Mouse (Mus musculus) stomach, postnatal 0 days (tissue): ENCODE measurements around the gene Mkrn2.

ENCODE experiments used
- CTCF ChIP-seq: IDR thresholded peaks from 2 replicates; pipeline ENCODE4 v1.5.1; 2016; ENCODE audit warnings: antibody characterized with exemption, low read depth, mild to moderate bottlenecking, moderate library complexity
- EP300 ChIP-seq: optimal IDR thresholded peaks from 2 replicates; pipeline ENCODE3; 2016; ENCODE audit warnings: antibody characterized with exemption

DNA sequence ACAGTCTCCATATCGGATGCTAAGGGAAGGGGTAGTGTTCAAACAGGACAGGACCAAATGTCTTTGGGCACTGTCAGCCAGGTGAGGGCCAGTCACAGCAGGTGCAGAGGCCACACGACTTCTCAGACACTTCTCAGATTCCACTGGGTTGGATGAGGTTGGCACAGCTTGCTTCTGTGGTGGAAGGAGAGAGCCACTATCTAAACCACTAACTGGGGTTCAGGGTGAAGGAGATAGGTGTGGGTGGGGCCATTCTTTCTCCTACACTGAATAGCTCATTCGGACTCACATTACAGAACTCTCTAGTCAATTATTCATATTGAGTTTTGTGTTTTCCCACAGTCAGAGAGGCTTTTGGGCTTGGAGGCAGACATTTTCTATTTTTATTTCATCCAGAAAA lies 6.0 kb upstream of the Mkrn2 start:
- no peak for TF ChIP-seq EP300
- TF ChIP-seq CTCF, result no peak
